Mouse (Mus musculus) midbrain, embryonic 14.5 days (tissue): ENCODE measurements around the gene Polr2h. TPM values are rescaled to one million over a fixed set of nuclear protein-coding genes. Genes with fewer than 3 reads are reported as not detected.

Source experiments
- ATAC-seq: fragments of 200-750 bp; cut with Nextera tagmentation; 2 replicates; pipeline ENCODE4 v1.8.0; 2017; ENCODE audit warnings: moderate number of reproducible peaks, moderate library complexity; ENCODE audit not compliant: low FRiP score, low TSS enrichment
- DNase-seq: peaks from one replicate; pipeline ENCODE4 v3.0.0-alpha.2; 2015
- H3K27ac ChIP-seq: fragments of 300-500 bp; sonication (generic); replicated peaks from 2 replicates; pipeline ENCODE4 v1.5.1; 2014; ENCODE audit warnings: mild to moderate bottlenecking, low read depth, low read length, moderate library complexity
- H3K27me3 ChIP-seq: fragments of 300-500 bp; sonication (generic); 2 replicates; pipeline ENCODE4 v1.6.1; 2014; ENCODE audit warnings: low read length, control low read depth, mixed read lengths; ENCODE audit not compliant: control insufficient read depth, insufficient read depth
- H3K36me3 ChIP-seq: fragments of 300-500 bp; sonication (generic); 2 replicates; pipeline ENCODE4 v1.6.1; 2014; ENCODE audit warnings: low read length, control low read depth; ENCODE audit not compliant: control insufficient read depth, insufficient read depth
- H3K4me1 ChIP-seq: fragments of 300-500 bp; sonication (generic); 2 replicates; pipeline ENCODE4 v1.6.1; 2014; ENCODE audit warnings: mild to moderate bottlenecking, antibody characterized with exemption, low read length, control low read depth; ENCODE audit not compliant: control insufficient read depth, insufficient read depth
- H3K4me2 ChIP-seq: fragments of 300-500 bp; sonication (generic); 2 replicates; pipeline ENCODE4 v1.6.1; 2014; ENCODE audit warnings: mild to moderate bottlenecking, low read length, moderate library complexity
- H3K4me3 ChIP-seq: fragments of 300-500 bp; sonication (generic); replicated peaks from 2 replicates; pipeline ENCODE4 v1.5.1; 2014; ENCODE audit warnings: low read depth, low read length
- H3K9ac ChIP-seq: fragments of 300-500 bp; sonication (generic); replicated peaks from 2 replicates; pipeline ENCODE4 v1.6.1; 2014; ENCODE audit warnings: mild to moderate bottlenecking, low read length, moderate library complexity
- H3K9me3 ChIP-seq: fragments of 300-500 bp; sonication (generic); 2 replicates; pipeline ENCODE4 v1.6.1; 2016; ENCODE audit warnings: low read length, control low read depth, mixed read lengths; ENCODE audit not compliant: control insufficient read depth
- WGBS: fragments of 180-500 bp; shearing (Covaris S2); extraction: QIAGEN DNeasy Blood & Tissue Kit; methylation state at CpG from one replicate; pipeline ENCODE4 v1.1.7; 2014; 5-methylcytosine and 5-hydroxymethylcytosine counted together
- polyA plus RNA-seq: library from polyadenylated mRNA; unstranded; fragments of >200 nt; fragmentation: Nextera tagmentation; extraction: Ambion mirVana; gene quantifications from 2 replicates; pipeline ENCODE4 v1.2.1, GENCODE M21; 2014

The Polr2h gene
- polyA plus RNA-seq, 1 experiment from 2014 or later: 89.6 TPM

GRCm38 (mm10) chr16:20705786-20706185 lies 11.7 kb upstream of the Polr2h start:
- no peak overlapping the region for H3K4me3 ChIP-seq
- H3K9ac ChIP-seq: no peak overlapping the region
- H3K27ac ChIP-seq: no peak overlapping the region
- H3K27me3 ChIP-seq: no peaks in the 10 kb centered on the region
- no peak for DNase-seq
- H3K36me3 ChIP-seq: peaks cover 75% of the 10 kb centered on the region
- peaks cover 14% of the 10 kb centered on the region for H3K4me1 ChIP-seq
- H3K9me3 ChIP-seq: no peaks in the 10 kb centered on the region
- no peak for ATAC-seq
- WGBS: 85% methylated on average over 3 of the region's 3 CpGs
- H3K4me2 ChIP-seq: no peak overlapping the region

- WGBS: 94% methylated on average over 2 of the region's 2 CpGs
- H3K9me3 ChIP-seq: no peaks in the 10 kb centered on the region
- ATAC-seq (no peak), DNase-seq (no peak)
- H3K36me3 ChIP-seq: peaks cover 77% of the 10 kb centered on the region
- H3K4me2 ChIP-seq: no peak overlapping the region
- H3K4me3 ChIP-seq: no peak overlapping the region
- no peak overlapping the region for H3K27ac ChIP-seq
- peaks cover 13% of the 10 kb centered on the region for H3K4me1 ChIP-seq
- H3K9ac ChIP-seq: no peak overlapping the region
- no peaks in the 10 kb centered on the region for H3K27me3 ChIP-seq
Observed at GRCm38 (mm10) chr16:20706407-20707055, 10.9 kb upstream of the Polr2h start.

- H3K36me3 ChIP-seq: peaks cover 87% of the 10 kb centered on the region
- 92% methylated on average over 21 of the region's 21 CpGs for WGBS
- H3K27ac ChIP-seq: no peak overlapping the region
- no peak overlapping the region for H3K4me2 ChIP-seq
- no peaks in the 10 kb centered on the region for H3K9me3 ChIP-seq
- DNase-seq (no peak), ATAC-seq (no peak)
- H3K27me3 ChIP-seq: no peaks in the 10 kb centered on the region
- H3K4me1 ChIP-seq: no peaks in the 10 kb centered on the region
- H3K9ac ChIP-seq: no peak overlapping the region
- H3K4me3 ChIP-seq: no peak overlapping the region
Observed at GRCm38 (mm10) chr16:20708220-20708938, 9.1 kb upstream of the Polr2h start.

GRCm38 (mm10) chr16:20708939-20709734 lies 8.3 kb upstream of the Polr2h start:
- no peak overlapping the region for H3K9ac ChIP-seq
- WGBS: 71% methylated on average over 19 of the region's 19 CpGs
- H3K4me3 ChIP-seq: no peak overlapping the region
- peaks cover 5% of the 10 kb centered on the region for H3K4me1 ChIP-seq
- H3K36me3 ChIP-seq: peaks cover 80% of the 10 kb centered on the region
- DNase-seq: peak; percentile 84
- no peaks in the 10 kb centered on the region for H3K9me3 ChIP-seq
- no peak overlapping the region for H3K4me2 ChIP-seq
- H3K27ac ChIP-seq: no peak overlapping the region
- peak; percentile 53; the same call in 1 of the 2 replicates for ATAC-seq
- H3K27me3 ChIP-seq: no peaks in the 10 kb centered on the region

GRCm38 (mm10) chr16:20710370-20710769 lies 7.1 kb upstream of the Polr2h start:
- Histone ChIP-seq H3K27me3 (no peaks in the 10 kb centered on the region), H3K4me3 (no peak overlapping the region), H3K4me1 (peaks cover 16% of the 10 kb centered on the region), H3K4me2 (no peak overlapping the region), H3K9ac (no peak overlapping the region), H3K27ac (no peak overlapping the region), H3K36me3 (peaks cover 73% of the 10 kb centered on the region), H3K9me3 (no peaks in the 10 kb centered on the region)
- DNase-seq (no peak), ATAC-seq (no peak)
- WGBS: 94% methylated on average over 11 of the region's 11 CpGs

GRCm38 (mm10) chr16:20710810-20711209 lies 6.7 kb upstream of the Polr2h start:
- H3K27me3 ChIP-seq: no peaks in the 10 kb centered on the region
- no peak overlapping the region for H3K4me3 ChIP-seq
- H3K4me2 ChIP-seq: no peak overlapping the region
- peaks cover 20% of the 10 kb centered on the region for H3K4me1 ChIP-seq
- peaks cover 70% of the 10 kb centered on the region for H3K36me3 ChIP-seq
- no peak overlapping the region for H3K9ac ChIP-seq
- ATAC-seq (no peak), DNase-seq (no peak)
- WGBS: 84% methylated on average over 4 of the region's 4 CpGs
- H3K9me3 ChIP-seq: no peaks in the 10 kb centered on the region
- H3K27ac ChIP-seq: no peak overlapping the region

GRCm38 (mm10) chr16:20712190-20712589 lies 5.3 kb upstream of the Polr2h start:
- ATAC-seq (no peak), DNase-seq (no peak)
- Histone ChIP-seq H3K27me3 (no peaks in the 10 kb centered on the region), H3K4me2 (no peak overlapping the region), H3K9me3 (no peaks in the 10 kb centered on the region), H3K36me3 (peaks cover 60% of the 10 kb centered on the region), H3K9ac (no peak overlapping the region), H3K4me3 (no peak overlapping the region), H3K4me1 (peaks cover 25% of the 10 kb centered on the region), H3K27ac (no peak overlapping the region)
- 76% methylated on average over 9 of the region's 9 CpGs for WGBS

GRCm38 (mm10) chr16:20712889-20713288 lies 4.6 kb upstream of the Polr2h start:
- Histone ChIP-seq H3K9me3 (no peaks in the 10 kb centered on the region), H3K4me1 (peaks cover 25% of the 10 kb centered on the region), H3K4me3 (no peak overlapping the region), H3K27ac (no peak overlapping the region), H3K27me3 (no peaks in the 10 kb centered on the region), H3K9ac (no peak overlapping the region), H3K4me2 (no peak overlapping the region), H3K36me3 (peaks cover 53% of the 10 kb centered on the region)
- DNase-seq (no peak), ATAC-seq (no peak)
- WGBS: 92% methylated on average over 7 of the region's 7 CpGs
